Mouse (Mus musculus) myocyte (in vitro differentiated cells): ENCODE data around the gene Akt1s1.

Source experiments
- POLR2A ChIP-seq: IDR thresholded peaks from one replicate; pipeline ENCODE4 v1.6.1; 2011; ENCODE audit warnings: low read depth, mild to moderate bottlenecking, control low read depth, moderate library complexity; ENCODE audit not compliant: insufficient read length
- TCF3 ChIP-seq: IDR thresholded peaks from one replicate; pipeline ENCODE4 v1.6.1; 2011; ENCODE audit warnings: low read depth, control low read depth; ENCODE audit not compliant: insufficient read length
- USF1 ChIP-seq: IDR thresholded peaks from one replicate; pipeline ENCODE4 v1.6.1; 2011; ENCODE audit warnings: low read depth, mild to moderate bottlenecking, control low read depth, moderate library complexity

- peak; percentile 8 for TF ChIP-seq POLR2A
- no peak for TF ChIP-seq USF1
- no peak for TF ChIP-seq TCF3
These were observed 51.8 kb downstream of the Akt1s1 start for GRCm38 (mm10) chr7:44900632-44901031.
